10 mouse cellular contexts compared by ENCODE assay signal in the genomic region with DNA sequence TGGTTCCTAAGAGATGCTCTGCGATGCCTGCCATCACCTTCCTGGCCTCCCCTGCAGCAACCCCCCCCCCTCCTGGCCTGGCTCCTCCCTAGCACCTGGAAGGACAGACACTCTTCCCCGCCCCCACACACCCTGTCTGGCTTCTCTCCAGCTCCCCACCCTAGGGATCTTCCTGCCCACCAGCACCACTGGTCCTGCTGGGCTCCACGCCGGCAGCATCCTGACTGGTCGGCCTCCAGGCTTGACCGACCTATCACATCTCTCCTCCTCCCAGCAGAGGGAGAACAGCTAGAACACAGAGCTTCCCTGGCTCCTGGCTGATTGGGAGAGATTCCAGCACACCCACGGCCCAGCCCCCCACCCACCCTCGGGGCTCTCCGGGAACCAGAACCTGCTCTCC. TPM values are rescaled to one million over a fixed set of nuclear protein-coding genes. Genes with fewer than 3 reads are reported as not detected.
A peak's percentile ranks its signal among the peaks of the same experiment; 100 is the strongest.
DNase-seq lines count a peak whose midpoint lies in the region; ATAC-seq lines count a peak whose summit lies in the region.
"Had no signal": no experiment of that assay in that cellular context is flagged by ENCODE, and none has a peak within 500 bp of the region (broad histone marks: within the 10 kb centered on the region; RNA-seq: fewer than 3 reads in every experiment).

No protein-coding gene starts in this region.

- H3K4me3 ChIP-seq in forebrain, embryonic 16.5 days (replicated peaks; ENCODE audit: low read length) = no peak overlapping the region
- no peak overlapping the region for H3K4me3 ChIP-seq in limb, embryonic 11.5 days (ENCODE audit: low read depth, low read length)
- H3K4me3 ChIP-seq: lung, embryonic 15.5 days had no signal

- no peaks in the 10 kb centered on the region for H3K9me3 ChIP-seq in forebrain, embryonic 16.5 days (ENCODE audit: control insufficient read depth, low read length)
- H3K9me3 ChIP-seq in limb, embryonic 11.5 days (ENCODE audit: control insufficient read depth, low read length) = no peaks in the 10 kb centered on the region
- H3K9me3 ChIP-seq: lung, embryonic 15.5 days had no signal

- H3K4me2 ChIP-seq in forebrain, embryonic 16.5 days (ENCODE audit: low read length) = no peak overlapping the region
- H3K4me2 ChIP-seq in limb, embryonic 11.5 days (ENCODE audit: low read depth, severe bottlenecking) = no peak overlapping the region
- H3K4me2 ChIP-seq: lung, embryonic 15.5 days had no signal

- H3K9ac ChIP-seq in forebrain, embryonic 16.5 days (replicated peaks; ENCODE audit: low read depth, low read length) = no peak overlapping the region
- H3K9ac ChIP-seq in limb, embryonic 11.5 days (ENCODE audit: low read length) = 0 out of 2 replicates have a peak overlapping the region, but pooled peaks have one; percentile 1
- H3K9ac ChIP-seq: lung, embryonic 15.5 days had no signal

- H3K36me3 ChIP-seq in forebrain, embryonic 16.5 days (ENCODE audit: control insufficient read depth, insufficient read depth) = no peaks in the 10 kb centered on the region
- H3K36me3 ChIP-seq in limb, embryonic 11.5 days (ENCODE audit: control insufficient read depth, insufficient read depth, low read length) = no peaks in the 10 kb centered on the region
- H3K36me3 ChIP-seq: lung, embryonic 15.5 days had no signal

- H3K4me1 ChIP-seq in forebrain, embryonic 16.5 days (replicated peaks; ENCODE audit: control insufficient read depth, insufficient read depth, low read length) = peaks cover 40% of the 10 kb centered on the region
- peaks cover 11% of the 10 kb centered on the region; the same call in 1 of the 2 replicates for H3K4me1 ChIP-seq in limb, embryonic 11.5 days (ENCODE audit: control insufficient read depth, insufficient read depth, low read length)
- H3K4me1 ChIP-seq: lung, embryonic 15.5 days had no signal

- peak; percentile 44 for ATAC-seq in forebrain, embryonic 16.5 days
- ATAC-seq in limb, embryonic 11.5 days (ENCODE audit: insufficient number of reproducible peaks, low FRiP score, low TSS enrichment, low read depth) = 0 out of 2 replicates have a peak, but pooled peaks have one; percentile 7
- ATAC-seq in erythroid progenitor cell, adult 5-6 weeks (replicated peaks; ENCODE audit: low FRiP score, poor library complexity, severe bottlenecking) = no peak
- ATAC-seq: Patski had no signal

- peak overlapping the region; percentile 88 for H3K27ac ChIP-seq in forebrain, embryonic 16.5 days (ENCODE audit: low read length)
- H3K27ac ChIP-seq in limb, embryonic 11.5 days (replicated peaks; ENCODE audit: low read depth, low read length) = no peak overlapping the region
- H3K27ac ChIP-seq: lung, embryonic 15.5 days had no signal

- H3K27me3 ChIP-seq in forebrain, embryonic 16.5 days (replicated peaks; ENCODE audit: control insufficient read depth, insufficient read depth, low read length) = no peaks in the 10 kb centered on the region
- H3K27me3 ChIP-seq in limb, embryonic 11.5 days (ENCODE audit: control insufficient read depth, insufficient read depth, low read length) = no peaks in the 10 kb centered on the region

- DNase-seq in right cerebral cortex, adult 18-20 months = peak; percentile 76
- DNase-seq in right cerebral cortex, postnatal 4 days = no peak
- peak; percentile 37 for DNase-seq in limb, embryonic 11.5 days (ENCODE audit: low spot score)
- peak; percentile 74 for DNase-seq in telencephalon, adult 2 months (ENCODE audit: low read depth, low spot score)
- DNase-seq in heart, adult 8-10 months (ENCODE audit: low spot score) = no peak
- no peak for DNase-seq in urinary bladder, postnatal 36 days (ENCODE audit: low spot score in 2 of 2)

- 1% methylated on average over 9 of the region's 9 CpGs for WGBS in forebrain, embryonic 16.5 days
- WGBS in limb, embryonic 11.5 days = 4% methylated on average over 9 of the region's 9 CpGs

RNA-seq across cellular contexts. Expression of a gene that starts 34.5 kb away (rescaled TPM):
- 6.4 and 8.2 TPM in 2 replicates for polyA plus RNA-seq in forebrain, embryonic 16.5 days (2015; fragmentation: Nextera tagmentation; extraction: Ambion mirVana)
- not detected in 2 replicates for polyA plus RNA-seq in limb, embryonic 11.5 days (2014; fragmentation: Nextera tagmentation; extraction: Ambion mirVana)
- total RNA-seq in erythroid progenitor cell, adult 5-6 weeks (2015; ENCODE audit: low replicate concordance) = not detected in 2 replicates
- total RNA-seq in erythroid progenitor cell, adult 5-6 weeks (2017; ENCODE audit: low replicate concordance) = not detected in 2 replicates
- 1 to 10 TPM; 1.9 to 4.4 (median 2.5) TPM for total RNA-seq in heart, adult 8-10 months (2022)

Comparison
In these comparisons a context has a peak if more than half of its experiments do, and no peak if none do; other contexts are left out.
1. DNase-seq: peak in right cerebral cortex, adult 18-20 months (single experiment), limb, embryonic 11.5 days (single experiment) and telencephalon, adult 2 months (single experiment); none in right cerebral cortex, postnatal 4 days (single experiment), heart, adult 8-10 months (single experiment) and urinary bladder, postnatal 36 days (0 of 2).